Mouse (Mus musculus) liver, adult 2 months (tissue): ENCODE measurements around the gene BC017158.

Experiments used
- CTCF ChIP-seq: fragments of 200-500 bp; IDR thresholded peaks from 2 replicates; pipeline ENCODE4 v1.5.1; 2011; ENCODE audit warnings: low read depth, low read length, control low read depth
- POLR2A ChIP-seq: fragments of 200-500 bp; IDR thresholded peaks from 2 replicates; pipeline ENCODE4 v1.6.1; 2011; ENCODE audit warnings: low read length, control low read depth; ENCODE audit not compliant: insufficient read depth; ENCODE audit errors: extremely low read depth

- no peak for TF ChIP-seq POLR2A
- TF ChIP-seq CTCF, result peak; percentile 99
Measured at GRCm38 (mm10) chr7:128344928-128345653, 47.1 kb upstream of the BC017158 start.
